ENCODE assay signal across 30 mouse cellular contexts in genomic region chr5:72921171-72921570, GRCm38 (mm10). TPM values are rescaled to one million over a fixed set of nuclear protein-coding genes. Genes with fewer than 3 reads are reported as not detected.
"Had no signal": no experiment of that assay in that cellular context is flagged by ENCODE, and none has a peak within 500 bp of the region (broad histone marks: within the 10 kb centered on the region; RNA-seq: fewer than 3 reads in every experiment).

No protein-coding gene starts in this region.

- H3K27me3 ChIP-seq: neural tube, embryonic 13.5 days had no signal

- H3K9ac ChIP-seq: liver, embryonic 13.5 days; neural tube, embryonic 13.5 days had no signal

- H3K9me3 ChIP-seq: liver, embryonic 13.5 days; neural tube, embryonic 13.5 days had no signal

- H3K36me3 ChIP-seq: liver, embryonic 13.5 days; neural tube, embryonic 13.5 days had no signal

- H3K27ac ChIP-seq: kidney, postnatal 0 days; left cerebral cortex, adult 2 months; liver, embryonic 13.5 days; macrophage; neural tube, embryonic 13.5 days had no signal

- DNase-seq: kidney, adult 2 months; kidney, postnatal 36 days; layer of hippocampus, postnatal 36 days; liver, embryonic 13.5 days; lung, adult 2 months; lung, postnatal 14 days; midbrain, embryonic 14.5 days; thymus, adult 18-20 months; thymus, postnatal 36 days had no signal

- H3K4me3 ChIP-seq: left cerebral cortex, adult 2 months; liver, embryonic 13.5 days; neural tube, embryonic 13.5 days had no signal

- H3K4me2 ChIP-seq: liver, embryonic 13.5 days; midbrain, embryonic 11.5 days; neural tube, embryonic 13.5 days had no signal

RNA-seq across cellular contexts. Expression of gene Gm10135, which starts 53.3 kb away (rescaled TPM):
- total RNA-seq: layer of hippocampus, adult 8-10 months; layer of hippocampus, postnatal 10 days; layer of hippocampus, postnatal 36 days; left cerebral cortex, adult 2 months; left cerebral cortex, postnatal 10 days; left cerebral cortex, postnatal 36 days; liver, adult 2 months; midbrain, postnatal 0 days had no signal
- polyA plus RNA-seq: kidney, adult 2 months; kidney, embryonic 14.5 days; kidney, postnatal 0 days; limb, embryonic 11.5 days; limb, embryonic 14.5 days; liver, adult 2 months; liver, embryonic 13.5 days; liver, embryonic 16.5 days; lung, adult 2 months; lung, embryonic 16.5 days; macrophage; midbrain, embryonic 11.5 days; midbrain, embryonic 14.5 days; midbrain, postnatal 0 days; neural tube, embryonic 13.5 days; small intestine, adult 2 months; spleen, adult 2 months; stomach, embryonic 16.5 days; testis, adult 2 months; urinary bladder, adult 2 months had no signal
